Mouse (Mus musculus) limb, embryonic 12.5 days (tissue): ENCODE data around the gene Tra2a. TPM values are rescaled to one million over a fixed set of nuclear protein-coding genes. Genes with fewer than 3 reads are reported as not detected.

Experiments used
- ATAC-seq: fragments of 200-750 bp; cut with Nextera tagmentation; 2 replicates; pipeline ENCODE4 v1.8.0; 2017; ENCODE audit warnings: low read depth, moderate TSS enrichment; ENCODE audit not compliant: insufficient number of reproducible peaks, insufficient read depth, low FRiP score, low TSS enrichment
- H3K27ac ChIP-seq: fragments of 300-500 bp; sonication (generic); 2 replicates; pipeline ENCODE4 v1.5.1; 2016; ENCODE audit warnings: mild to moderate bottlenecking, moderate library complexity
- H3K27me3 ChIP-seq: fragments of 300-500 bp; sonication (generic); 2 replicates; pipeline ENCODE4 v1.6.1; 2016; ENCODE audit warnings: mild to moderate bottlenecking, moderate library complexity
- H3K36me3 ChIP-seq: fragments of 300-500 bp; sonication (generic); 2 replicates; pipeline ENCODE4 v1.6.1; 2016; ENCODE audit warnings: mild to moderate bottlenecking, moderate library complexity
- H3K4me1 ChIP-seq: fragments of 300-500 bp; sonication (generic); replicated peaks from 2 replicates; pipeline ENCODE4 v1.6.1; 2016
- H3K4me2 ChIP-seq: fragments of 300-500 bp; sonication (generic); 2 replicates; pipeline ENCODE4 v1.6.1; 2016; ENCODE audit warnings: mild to moderate bottlenecking, moderate library complexity
- H3K4me3 ChIP-seq: fragments of 300-500 bp; sonication (generic); replicated peaks from 2 replicates; pipeline ENCODE4 v1.5.1; 2016; ENCODE audit warnings: mild to moderate bottlenecking
- H3K9ac ChIP-seq: fragments of 300-500 bp; sonication (generic); replicated peaks from 2 replicates; pipeline ENCODE4 v1.6.1; 2016; ENCODE audit warnings: mild to moderate bottlenecking, moderate library complexity
- H3K9me3 ChIP-seq: fragments of 300-500 bp; sonication (generic); 2 replicates; pipeline ENCODE4 v1.6.1; 2016; ENCODE audit warnings: mild to moderate bottlenecking, moderate library complexity
- WGBS: fragments of 180-500 bp; shearing (Covaris S2); methylation state at CpG from one replicate; pipeline ENCODE4 v1.1.7; 2016; 5-methylcytosine and 5-hydroxymethylcytosine counted together
- polyA plus RNA-seq: library from polyadenylated mRNA; unstranded; fragments of >200 nt; fragmentation: Nextera tagmentation; extraction: Ambion mirVana; gene quantifications from 2 replicates; pipeline ENCODE4 v1.2.1, GENCODE M21; 2016

Tra2a gene
- polyA plus RNA-seq, 1 experiment from 2014 or later = 169 TPM

GRCm38 (mm10) chr6:49233356-49233755 is 30.5 kb downstream of the Tra2a start:
- Histone ChIP-seq H3K36me3 (no peaks in the 10 kb centered on the region), H3K4me1 (peaks cover 3% of the 10 kb centered on the region; the same call in 1 of the 2 replicates), H3K9ac (no peak overlapping the region), H3K4me3 (no peak overlapping the region), H3K9me3 (no peaks in the 10 kb centered on the region), H3K27ac (no peak overlapping the region), H3K27me3 (no peaks in the 10 kb centered on the region), H3K4me2 (no peak overlapping the region)
- 59% methylated on average over 4 of the region's 4 CpGs for WGBS
- no peak for ATAC-seq

GRCm38 (mm10) chr6:49228126-49228679 is 35.6 kb downstream of the Tra2a start:
- H3K4me1 ChIP-seq = peaks cover 19% of the 10 kb centered on the region
- H3K9ac ChIP-seq = no peak overlapping the region
- H3K4me2 ChIP-seq = no peak overlapping the region
- WGBS = 9% methylated on average over 7 of the region's 7 CpGs
- no peaks in the 10 kb centered on the region for H3K9me3 ChIP-seq
- H3K27me3 ChIP-seq = no peaks in the 10 kb centered on the region
- H3K27ac ChIP-seq = no peak overlapping the region
- no peak overlapping the region for H3K4me3 ChIP-seq
- no peaks in the 10 kb centered on the region for H3K36me3 ChIP-seq
- ATAC-seq = no peak

DNA sequence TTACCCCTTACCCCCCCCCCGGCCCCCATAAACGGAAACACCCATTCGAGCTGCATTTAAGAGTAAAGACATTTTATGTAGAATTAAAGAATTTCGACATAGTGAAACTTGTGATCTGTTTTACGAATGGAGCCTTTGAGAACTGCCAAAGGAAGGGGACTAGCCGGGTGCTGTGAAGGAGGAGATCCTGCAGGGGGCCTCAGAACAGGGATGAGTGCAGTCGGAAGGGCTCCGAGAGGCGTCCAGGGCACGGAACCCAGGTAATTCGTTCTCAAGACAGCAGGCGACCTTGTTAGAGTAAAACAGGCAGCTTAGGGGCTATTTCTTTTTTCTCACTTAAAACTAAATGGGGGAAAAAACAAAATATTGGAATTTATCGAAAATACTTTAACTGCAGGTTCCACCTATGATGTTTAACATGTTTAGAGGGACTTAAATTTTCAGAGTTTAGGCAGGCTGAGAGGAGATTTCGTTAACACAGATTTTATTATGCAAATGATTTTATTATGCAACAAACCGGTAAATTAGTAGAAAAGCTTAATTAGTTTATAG is 36.6 kb downstream of the Tra2a start:
- whole genome bisulfite sequencing = 7% methylated on average over 15 of the region's 15 CpGs

DNA sequence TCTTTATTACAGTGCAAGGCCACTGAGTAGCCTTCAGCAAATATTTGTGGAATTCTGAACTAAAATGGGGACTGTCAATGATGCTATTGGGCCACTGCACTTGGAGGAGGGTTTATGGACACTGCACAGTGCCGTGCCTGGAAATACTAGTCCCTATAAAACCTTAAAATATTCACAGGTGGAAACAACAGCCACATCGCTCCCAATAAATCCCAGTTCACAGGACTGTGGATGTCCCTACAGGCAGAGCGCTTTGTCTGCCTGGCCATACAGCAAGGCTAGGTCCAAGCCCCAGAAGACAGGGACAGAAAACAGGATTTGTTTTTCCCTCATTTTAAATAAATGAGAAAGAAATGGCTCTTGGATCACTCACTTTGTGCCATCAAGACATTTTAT is 38.1 kb downstream of the Tra2a start:
- no peak overlapping the region for H3K27ac ChIP-seq
- H3K4me2 ChIP-seq = no peak overlapping the region
- H3K27me3 ChIP-seq = no peaks in the 10 kb centered on the region
- H3K4me3 ChIP-seq = no peak overlapping the region
- ATAC-seq = 0 out of 2 replicates have a peak, but pooled peaks have one; percentile 67
- no peaks in the 10 kb centered on the region for H3K36me3 ChIP-seq
- H3K9me3 ChIP-seq = no peaks in the 10 kb centered on the region
- H3K9ac ChIP-seq = no peak overlapping the region
- 42% methylated on average over 3 of the region's 3 CpGs for WGBS
- peaks cover 19% of the 10 kb centered on the region for H3K4me1 ChIP-seq

More for the DNA sequence above, 36.6 kb downstream of the Tra2a start:
- Histone ChIP-seq H3K36me3 (no peaks in the 10 kb centered on the region), H3K27me3 (no peaks in the 10 kb centered on the region), H3K4me3 (no peak overlapping the region), H3K4me1 (peaks cover 19% of the 10 kb centered on the region), H3K27ac (no peak overlapping the region), H3K4me2 (peak overlapping the region; percentile 26), H3K9me3 (no peaks in the 10 kb centered on the region), H3K9ac (no peak overlapping the region)
- ATAC-seq = no peak

- Histone ChIP-seq H3K4me2 (no peak overlapping the region), H3K9me3 (no peaks in the 10 kb centered on the region), H3K27me3 (no peaks in the 10 kb centered on the region), H3K27ac (no peak overlapping the region), H3K36me3 (no peaks in the 10 kb centered on the region), H3K4me3 (no peak overlapping the region), H3K4me1 (peaks cover 21% of the 10 kb centered on the region), H3K9ac (no peak overlapping the region)
- 39% methylated on average over 11 of the region's 11 CpGs for WGBS
- 0 out of 2 replicates have a peak, but pooled peaks have one; percentile 43 for ATAC-seq
These were observed 38.7 kb downstream of the Tra2a start for GRCm38 (mm10) chr6:49224923-49225727.

GRCm38 (mm10) chr6:49221906-49222305 is 41.9 kb downstream of the Tra2a start:
- Histone ChIP-seq H3K4me1 (peaks cover 18% of the 10 kb centered on the region), H3K9ac (no peak overlapping the region), H3K27ac (no peak overlapping the region), H3K9me3 (no peaks in the 10 kb centered on the region), H3K27me3 (no peaks in the 10 kb centered on the region), H3K4me3 (no peak overlapping the region), H3K36me3 (no peaks in the 10 kb centered on the region), H3K4me2 (peak overlapping the region; percentile 23; the same call in 1 of the 2 replicates)
- no peak for ATAC-seq
- 6% methylated on average over 7 of the region's 7 CpGs for WGBS

DNA sequence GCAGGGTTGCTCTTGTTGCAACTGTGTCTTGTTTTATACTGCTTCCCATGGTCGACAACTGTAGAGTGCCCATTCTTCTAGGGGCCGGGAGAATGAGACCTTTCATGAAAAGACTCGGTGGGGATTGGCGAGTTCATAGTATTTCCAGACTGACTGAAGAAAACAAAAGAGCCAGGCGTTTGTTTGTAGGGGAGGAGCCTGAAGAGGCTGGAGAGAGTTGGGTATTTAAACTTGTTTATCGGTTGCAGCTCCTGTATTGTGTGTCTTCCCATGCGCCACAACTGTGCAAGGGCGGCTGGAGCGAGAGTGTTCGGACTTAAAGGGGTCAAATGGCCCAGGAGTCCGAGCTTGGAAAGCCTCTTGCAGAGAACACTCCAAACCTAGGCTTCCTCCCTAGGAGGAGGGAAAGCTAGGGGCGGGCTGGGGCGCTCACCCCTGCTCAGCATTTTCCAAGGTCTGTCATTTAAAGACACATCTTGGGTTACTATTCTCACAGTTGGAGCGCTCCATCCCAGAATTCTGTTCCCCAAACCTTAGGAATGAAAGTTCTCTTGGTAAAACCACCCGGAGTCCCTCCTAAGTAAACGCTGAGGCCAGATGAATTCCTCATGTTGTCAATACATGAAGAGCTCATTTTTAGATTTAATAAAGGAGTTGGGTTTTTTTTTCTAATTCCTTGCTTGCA is 43.8 kb downstream of the Tra2a start:
- H3K36me3 ChIP-seq = no peaks in the 10 kb centered on the region
- H3K9me3 ChIP-seq = no peaks in the 10 kb centered on the region
- H3K4me2 ChIP-seq = peak overlapping the region; percentile 55
- H3K9ac ChIP-seq = peak overlapping the region; percentile 35
- H3K27me3 ChIP-seq = no peaks in the 10 kb centered on the region
- peaks cover 10% of the 10 kb centered on the region for H3K4me1 ChIP-seq
- 3% methylated on average over 16 of the region's 16 CpGs for WGBS
- H3K27ac ChIP-seq = peak overlapping the region; percentile 50; the same call in 1 of the 2 replicates
- peak overlapping the region; percentile 27 for H3K4me3 ChIP-seq
- no peak for ATAC-seq

DNA sequence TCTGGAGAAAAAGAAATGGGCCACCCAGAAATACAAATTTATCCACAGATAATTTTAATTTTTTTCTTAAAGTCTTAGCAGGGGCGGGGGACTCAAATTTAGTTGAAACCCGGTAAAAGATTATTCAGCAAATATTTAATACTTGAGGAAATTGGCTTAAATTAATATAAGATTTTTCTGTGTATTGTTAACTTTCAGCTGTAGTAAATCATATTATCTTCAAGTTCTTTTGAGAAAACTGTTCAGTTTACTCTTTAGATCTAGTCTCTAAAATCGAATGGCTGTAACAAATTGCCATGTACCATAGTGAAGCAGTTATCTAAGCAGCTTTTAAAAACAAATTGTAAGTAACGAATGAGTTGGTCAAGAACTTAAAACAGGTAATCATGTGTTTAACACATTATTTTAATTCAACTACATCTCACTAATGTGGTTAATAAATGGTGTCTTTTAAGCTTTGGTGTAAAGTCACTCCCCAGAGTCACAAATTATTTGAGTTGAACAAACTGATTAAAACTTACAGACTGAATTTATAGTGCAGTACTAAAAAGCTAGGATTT is 44.8 kb downstream of the Tra2a start:
- Histone ChIP-seq H3K36me3 (no peaks in the 10 kb centered on the region), H3K27ac (no peak overlapping the region), H3K4me1 (peaks cover 6% of the 10 kb centered on the region), H3K9ac (no peak overlapping the region), H3K4me3 (no peak overlapping the region), H3K4me2 (no peak overlapping the region), H3K27me3 (no peaks in the 10 kb centered on the region), H3K9me3 (no peaks in the 10 kb centered on the region)
- ATAC-seq = no peak
- 5% methylated on average over 4 of the region's 4 CpGs for WGBS

DNA sequence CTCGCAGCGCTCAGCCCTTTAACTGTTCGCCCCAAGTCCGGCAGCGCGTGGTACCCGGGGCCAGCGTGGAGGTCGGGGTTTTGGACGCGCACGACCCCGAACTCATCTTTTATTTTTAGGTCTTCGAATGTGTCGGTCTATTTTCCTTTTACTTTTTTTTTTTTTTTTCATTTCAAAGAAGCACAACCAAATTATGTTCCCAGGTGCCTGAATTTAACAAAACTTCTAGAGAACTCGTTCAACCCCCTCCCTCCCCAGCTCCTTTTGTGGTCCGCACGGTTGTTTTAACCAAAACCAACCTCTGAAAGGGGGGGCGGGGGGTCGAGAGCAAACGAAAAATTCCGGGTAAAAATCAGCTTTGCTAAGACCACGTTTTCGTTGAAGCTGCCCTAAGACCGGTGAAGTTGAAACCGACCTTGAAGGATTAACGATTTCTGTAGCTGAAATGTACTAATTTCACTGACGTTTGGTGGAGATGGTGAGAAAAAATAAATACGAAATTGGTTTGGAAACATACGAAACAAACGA is 45.5 kb downstream of the Tra2a start:
- H3K36me3 ChIP-seq = no peaks in the 10 kb centered on the region
- H3K27ac ChIP-seq = 0 out of 2 replicates have a peak overlapping the region, but pooled peaks have one; percentile 96
- H3K9me3 ChIP-seq = no peaks in the 10 kb centered on the region
- no peak for ATAC-seq
- H3K4me1 ChIP-seq = peaks cover 6% of the 10 kb centered on the region
- H3K9ac ChIP-seq = peak overlapping the region; percentile 50
- peak overlapping the region; percentile 74 for H3K4me2 ChIP-seq
- 0% methylated on average over 31 of the region's 31 CpGs for WGBS
- H3K27me3 ChIP-seq = no peaks in the 10 kb centered on the region
- H3K4me3 ChIP-seq = peak overlapping the region; percentile 62

- Histone ChIP-seq H3K4me2 (peak overlapping the region; percentile 74), H3K27ac (peak overlapping the region; percentile 96), H3K4me1 (peaks cover 10% of the 10 kb centered on the region), H3K27me3 (no peaks in the 10 kb centered on the region), H3K36me3 (no peaks in the 10 kb centered on the region), H3K4me3 (peak overlapping the region; percentile 62), H3K9ac (peak overlapping the region; percentile 78), H3K9me3 (no peaks in the 10 kb centered on the region)
- WGBS = under 1% methylated on average over 56 of the region's 56 CpGs
- peak; percentile 93 for ATAC-seq
These were observed 46.1 kb downstream of the Tra2a start for GRCm38 (mm10) chr6:49217581-49218274.
